Mouse (Mus musculus) thymus, postnatal 14 days (tissue): ENCODE measurements around the gene Egfl8.

Experiments used
- DNase-seq: peaks from one replicate; pipeline ENCODE4 v3.0.0; 2021

Gene Egfl8

DNA sequence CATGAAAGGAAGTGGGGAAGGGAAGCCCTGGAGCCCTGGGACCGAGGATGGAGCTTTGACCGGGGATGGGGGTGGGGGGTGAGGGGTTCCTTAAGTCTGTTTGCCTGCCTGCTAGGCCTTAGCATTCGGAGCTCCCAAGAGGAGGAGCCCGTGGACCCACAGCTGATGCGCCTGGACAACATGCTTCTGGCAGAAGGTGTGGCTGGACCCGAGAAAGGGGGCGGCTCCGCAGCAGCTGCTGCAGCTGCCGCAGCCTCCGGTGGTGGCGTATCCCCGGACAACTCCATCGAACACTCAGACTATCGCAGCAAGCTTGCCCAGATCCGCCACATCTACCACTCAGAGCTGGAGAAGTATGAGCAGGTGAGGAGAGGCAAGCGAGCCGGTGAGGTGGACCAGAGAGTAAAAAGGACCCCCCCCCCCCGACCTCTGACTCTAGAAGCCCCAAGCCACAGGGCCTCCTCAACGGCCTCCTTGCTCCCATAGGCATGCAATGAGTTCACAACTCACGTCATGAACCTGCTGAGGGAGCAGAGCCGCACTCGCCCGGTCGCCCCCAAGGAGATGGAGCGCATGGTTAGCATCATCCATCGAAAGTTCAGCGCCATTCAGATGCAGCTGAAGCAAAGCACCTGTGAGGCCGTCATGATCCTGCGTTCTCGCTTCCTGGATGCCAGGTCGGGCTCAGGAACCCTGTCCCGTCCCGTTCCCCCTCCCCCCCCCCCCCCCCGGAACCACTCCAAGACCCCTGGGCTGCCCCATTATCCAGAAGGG, 21.8 kb downstream of the Egfl8 start:
- DNase-seq = no peak

DNA sequence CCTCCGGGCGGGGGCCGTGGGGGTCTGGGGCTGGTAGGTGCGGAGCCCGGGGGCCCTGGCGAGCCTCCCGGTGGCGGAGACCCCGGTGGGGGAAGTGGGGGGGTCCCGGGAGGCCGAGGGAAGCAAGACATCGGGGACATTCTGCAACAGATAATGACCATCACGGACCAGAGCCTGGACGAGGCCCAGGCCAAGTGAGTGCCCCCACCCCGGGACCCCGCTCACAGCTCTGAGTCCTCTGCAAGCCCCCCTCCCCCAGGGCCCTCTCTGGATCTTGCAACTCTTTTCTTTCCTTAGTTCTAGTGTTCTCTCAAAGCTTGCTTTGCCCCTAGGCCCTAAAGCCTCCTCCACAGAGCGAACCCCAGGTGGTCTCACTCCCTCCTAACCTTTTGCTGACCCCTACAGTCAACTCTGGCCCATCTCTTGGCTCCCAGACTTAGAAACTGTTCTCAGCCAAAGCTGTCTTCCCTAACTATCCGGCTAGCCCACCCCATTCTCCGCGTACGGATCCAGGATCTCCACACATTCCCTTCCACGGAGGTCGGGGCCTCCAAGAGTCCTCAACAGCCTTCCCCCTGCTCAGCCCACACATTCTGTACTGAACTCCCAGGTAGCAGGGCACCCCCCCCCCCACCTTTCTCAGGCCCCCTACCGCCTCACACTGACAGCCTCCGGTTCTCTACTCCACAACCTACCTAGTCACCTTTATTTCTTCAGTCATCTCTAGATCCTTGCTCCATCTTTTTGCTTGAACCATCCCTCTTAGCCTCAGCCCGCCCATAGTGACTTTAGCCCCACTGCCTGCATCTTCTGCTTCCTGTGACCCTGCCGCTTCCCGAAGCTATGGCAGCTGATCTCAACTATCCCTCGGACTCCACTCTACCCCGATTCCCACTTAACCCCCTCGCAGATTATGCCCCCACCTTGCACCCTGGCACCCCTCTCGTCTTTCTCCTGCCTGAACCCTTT, 22.9 kb downstream of the Egfl8 start:
- DNase-seq = peak; percentile 40

DNA sequence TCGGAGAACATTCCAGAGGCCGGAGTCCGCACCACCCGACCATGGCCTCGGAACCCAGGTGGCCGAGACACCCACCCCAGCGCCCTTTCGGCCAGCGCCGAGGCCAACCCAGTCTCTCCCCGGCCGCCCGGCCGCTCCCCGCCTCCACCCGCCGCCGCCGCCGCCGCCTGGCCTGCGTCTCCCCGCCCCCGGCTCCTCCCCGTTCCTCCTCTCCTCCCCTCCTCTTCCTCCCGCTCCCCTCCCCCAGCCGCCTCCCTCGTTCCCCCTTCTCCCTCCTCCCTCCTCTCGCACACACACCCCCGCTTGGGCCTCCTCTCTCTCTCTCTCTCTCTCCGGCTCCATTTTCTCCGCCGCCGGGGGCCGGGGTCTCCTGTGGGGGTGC, 23.8 kb downstream of the Egfl8 start:
- peak; percentile 97 for DNase-seq

- DNase-seq = peak; percentile 60
Observed at GRCm38 (mm10) chr17:34591029-34591993, 24.5 kb downstream of the Egfl8 start, which contains the start of gene Pbx2. Gene Pbx2, plus strand, starts transcription at chr17:34591266.

DNA sequence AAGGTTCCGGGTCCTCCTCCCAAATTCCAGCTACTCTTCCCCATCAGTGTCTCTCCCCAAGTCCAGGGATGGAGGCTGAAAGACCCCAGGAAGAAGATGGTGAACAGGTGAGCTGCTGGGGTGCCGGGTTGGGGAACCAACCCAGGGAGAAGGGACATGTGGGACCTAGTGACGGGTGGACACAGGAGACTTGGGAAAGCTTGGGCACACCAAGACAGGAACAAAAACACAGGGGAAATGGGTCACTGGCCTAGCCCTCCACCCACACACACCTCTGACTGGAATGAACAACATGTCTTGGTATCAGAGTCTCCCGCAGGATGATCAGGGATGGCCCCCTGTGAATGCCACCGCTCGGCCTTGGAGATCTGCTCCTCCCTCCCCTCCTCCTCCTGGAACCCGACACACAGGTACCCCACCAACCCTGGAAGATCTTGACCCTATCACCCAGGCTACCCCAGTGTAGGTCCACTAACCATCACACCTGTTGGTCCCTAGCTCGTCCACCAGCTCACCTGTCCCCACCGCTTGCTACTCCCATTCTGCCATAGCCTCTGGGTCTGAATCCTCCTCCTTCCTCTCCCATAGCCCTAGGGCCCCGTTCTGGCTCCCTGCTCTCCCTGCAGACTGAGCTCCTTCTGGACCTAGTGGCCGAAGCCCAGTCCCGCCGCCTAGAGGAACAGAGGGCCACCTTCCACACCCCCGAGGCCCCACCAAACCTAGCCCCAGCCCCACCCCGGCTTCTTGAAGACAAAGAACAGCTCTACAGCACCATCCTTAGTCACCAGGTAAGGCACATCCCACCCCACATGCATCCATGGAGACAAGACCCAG, 25.4 kb downstream of the Egfl8 start:
- peak; percentile 53 for DNase-seq

GRCm38 (mm10) chr17:34589681-34590101, 26.1 kb downstream of the Egfl8 start, which contains the start of gene Gpsm3:
Gene Gpsm3, plus strand, starts transcription at chr17:34589806.
- DNase-seq = peak; percentile 85

- peak; percentile 47 for DNase-seq
Observed at GRCm38 (mm10) chr17:34589206-34589605, 26.6 kb downstream of the Egfl8 start.

DNA sequence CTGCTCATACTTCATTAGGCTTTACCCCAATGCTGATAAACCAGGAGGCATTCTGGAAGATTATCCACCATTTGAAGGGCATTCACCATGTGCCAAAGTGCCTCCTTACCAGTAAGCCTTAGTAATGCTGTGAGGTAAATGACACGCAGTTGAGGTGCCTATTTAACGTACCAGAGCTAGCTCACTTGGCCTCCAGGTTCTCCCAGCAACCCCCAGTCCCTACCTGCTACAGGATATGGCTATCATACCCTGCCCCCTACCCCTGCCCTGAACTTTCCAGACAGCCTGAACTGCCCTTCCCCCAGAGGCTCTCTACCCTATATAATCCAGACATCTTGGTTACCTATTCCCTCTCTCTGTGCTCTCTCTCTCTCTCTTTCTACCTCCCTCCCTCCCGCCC, 27.0 kb downstream of the Egfl8 start:
- DNase-seq = peak; percentile 53

DNA sequence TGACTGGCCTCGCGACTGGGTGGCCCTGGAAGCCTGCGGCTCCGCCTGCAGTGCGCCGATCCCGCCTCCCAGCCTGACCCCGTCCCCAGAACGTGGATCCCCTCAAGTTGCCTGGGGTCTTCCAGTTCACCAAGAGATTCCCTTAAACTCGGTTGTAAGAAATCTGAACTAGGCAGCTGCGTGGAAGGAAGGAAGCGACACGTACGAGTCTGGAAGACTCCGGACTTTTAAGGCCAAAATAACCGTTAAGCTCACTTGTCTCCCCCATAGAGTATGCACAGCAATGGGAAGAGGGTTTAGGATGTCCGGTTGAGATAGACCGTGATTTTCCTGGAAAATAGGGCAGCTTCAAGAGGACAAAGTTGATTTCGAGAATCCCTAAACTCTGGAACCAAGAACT, 28.0 kb downstream of the Egfl8 start:
- DNase-seq = no peak

DNA sequence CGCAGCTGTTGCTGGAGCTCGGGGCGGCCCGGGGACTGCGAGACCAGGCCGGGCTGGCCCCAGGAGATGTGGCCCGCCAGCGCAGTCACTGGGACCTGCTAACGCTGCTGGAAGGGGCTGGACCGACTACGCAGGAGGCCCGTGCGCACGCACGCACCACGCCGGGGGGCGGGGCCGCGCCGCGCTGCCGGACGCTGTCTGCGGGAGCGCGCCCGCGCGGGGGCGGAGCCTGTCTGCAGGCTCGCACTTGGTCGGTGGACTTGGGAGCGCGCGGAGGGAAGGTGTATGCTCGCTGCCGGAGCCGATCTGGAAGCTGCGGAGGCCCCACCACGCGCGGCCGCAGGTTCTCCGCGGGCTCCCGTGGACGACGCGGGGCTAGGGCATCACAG, 28.4 kb downstream of the Egfl8 start:
- peak; percentile 99 for DNase-seq

GRCm38 (mm10) chr17:34586796-34587422, 28.9 kb downstream of the Egfl8 start:
- peak; percentile 93 for DNase-seq

DNA sequence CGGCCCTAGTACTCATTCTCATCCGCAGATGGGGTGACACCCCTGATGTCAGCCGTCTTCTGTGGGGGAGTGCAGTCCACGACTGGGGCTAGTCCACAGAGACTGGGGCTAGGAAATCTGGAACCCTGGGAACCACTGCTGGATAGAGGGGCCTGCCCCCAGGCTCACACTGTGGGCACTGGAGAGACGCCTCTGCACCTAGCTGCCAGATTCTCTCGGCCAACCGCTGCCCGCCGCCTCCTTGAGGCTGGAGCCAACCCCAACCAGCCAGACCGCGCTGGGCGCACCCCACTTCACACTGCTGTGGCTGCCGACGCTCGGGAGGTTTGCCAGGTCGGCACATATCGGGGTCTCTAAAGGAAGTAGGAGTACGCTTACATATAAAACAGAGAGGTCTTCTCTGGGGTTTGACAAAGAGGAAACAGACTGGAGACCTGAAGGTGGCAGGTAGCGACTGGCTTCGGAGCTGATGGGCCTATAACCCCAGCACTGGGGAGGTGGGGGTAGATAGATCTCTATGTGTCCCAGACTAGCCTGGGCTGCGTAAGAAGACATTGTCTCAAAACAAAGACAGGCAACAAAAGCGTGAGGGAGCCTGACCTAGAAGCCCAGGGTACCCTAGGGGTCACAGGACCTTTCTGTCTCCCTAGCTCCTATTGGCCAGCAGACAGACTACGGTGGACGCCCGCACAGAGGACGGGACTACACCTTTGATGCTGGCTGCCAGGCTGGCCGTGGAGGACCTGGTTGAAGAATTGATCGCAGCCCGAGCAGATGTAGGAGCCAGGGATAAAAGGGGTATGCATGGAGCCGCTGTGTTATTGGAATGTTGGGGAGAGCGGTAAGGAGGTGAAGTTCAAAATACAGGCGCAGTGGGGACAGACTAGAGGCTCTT, 29.6 kb downstream of the Egfl8 start:
- no peak for DNase-seq

DNA sequence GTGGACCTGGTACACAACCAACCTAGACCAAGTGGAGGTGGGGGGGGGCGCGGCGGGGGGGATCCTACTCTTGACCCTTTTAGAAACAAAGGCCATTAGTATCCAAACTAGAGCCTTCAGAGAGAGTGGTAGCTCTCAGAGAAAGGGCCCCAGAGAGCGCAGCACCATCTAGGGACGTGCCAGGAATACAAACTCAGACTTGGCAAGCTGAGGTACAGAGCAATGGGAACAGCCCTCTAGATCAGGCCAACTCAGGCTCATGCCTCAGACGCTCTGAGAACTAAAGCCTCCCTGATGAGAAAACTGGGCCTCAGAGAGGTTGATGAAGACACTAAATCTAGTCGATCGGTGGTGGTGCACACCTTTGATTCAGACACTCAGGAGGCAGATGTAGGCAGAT, 30.6 kb downstream of the Egfl8 start:
- DNase-seq = no peak

DNA sequence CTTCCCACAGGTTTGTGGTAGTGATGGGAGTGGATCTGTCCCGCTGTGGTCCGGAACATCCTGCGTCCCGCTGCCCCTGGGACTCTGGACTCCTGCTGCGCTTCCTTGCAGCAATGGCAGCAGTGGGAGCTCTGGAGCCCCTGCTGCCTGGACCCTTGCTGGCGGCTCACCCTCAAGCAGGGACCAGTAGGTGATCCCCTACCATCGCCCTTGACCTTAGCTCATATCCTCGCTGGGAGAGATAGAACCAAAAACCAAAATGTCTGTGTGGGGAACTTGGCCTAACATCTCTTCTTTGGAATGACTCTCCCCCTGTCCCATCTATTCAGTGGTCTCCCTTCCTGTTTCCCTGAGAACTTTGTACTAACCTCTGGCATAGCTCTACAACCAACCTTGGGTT, 32.0 kb downstream of the Egfl8 start:
- no peak for DNase-seq

DNA sequence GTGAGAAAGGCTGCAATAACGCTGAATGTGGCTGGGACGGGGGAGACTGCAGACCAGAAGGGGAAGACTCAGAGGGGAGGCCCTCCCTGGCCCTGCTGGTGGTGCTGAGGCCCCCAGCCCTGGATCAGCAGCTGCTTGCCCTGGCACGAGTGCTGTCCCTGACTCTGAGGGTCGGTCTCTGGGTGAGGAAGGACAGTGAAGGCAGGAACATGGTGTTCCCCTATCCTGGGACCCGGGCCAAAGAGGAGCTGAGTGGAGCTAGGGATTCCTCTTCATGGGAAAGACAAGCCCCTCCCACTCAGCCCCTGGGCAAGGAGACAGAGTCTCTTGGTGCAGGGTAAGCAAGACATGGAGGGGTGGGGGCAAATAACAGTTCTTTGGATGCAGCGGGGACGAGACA, 32.4 kb downstream of the Egfl8 start:
- no peak for DNase-seq

DNA sequence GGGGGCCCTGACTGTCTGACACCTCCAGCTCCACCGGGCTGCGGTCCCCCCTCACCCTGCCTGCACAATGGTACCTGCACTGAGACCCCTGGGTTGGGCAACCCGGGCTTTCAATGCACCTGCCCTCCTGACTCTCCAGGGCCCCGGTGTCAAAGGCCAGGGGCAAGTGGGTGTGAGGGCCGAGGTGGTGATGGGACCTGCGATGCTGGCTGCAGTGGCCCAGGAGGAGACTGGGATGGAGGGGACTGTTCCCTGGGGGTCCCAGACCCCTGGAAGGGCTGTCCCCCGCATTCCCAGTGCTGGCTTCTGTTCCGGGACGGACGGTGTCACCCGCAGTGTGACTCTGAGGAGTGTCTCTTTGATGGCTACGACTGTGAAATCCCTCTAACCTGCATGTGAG, 33.2 kb downstream of the Egfl8 start:
- no peak for DNase-seq

DNA sequence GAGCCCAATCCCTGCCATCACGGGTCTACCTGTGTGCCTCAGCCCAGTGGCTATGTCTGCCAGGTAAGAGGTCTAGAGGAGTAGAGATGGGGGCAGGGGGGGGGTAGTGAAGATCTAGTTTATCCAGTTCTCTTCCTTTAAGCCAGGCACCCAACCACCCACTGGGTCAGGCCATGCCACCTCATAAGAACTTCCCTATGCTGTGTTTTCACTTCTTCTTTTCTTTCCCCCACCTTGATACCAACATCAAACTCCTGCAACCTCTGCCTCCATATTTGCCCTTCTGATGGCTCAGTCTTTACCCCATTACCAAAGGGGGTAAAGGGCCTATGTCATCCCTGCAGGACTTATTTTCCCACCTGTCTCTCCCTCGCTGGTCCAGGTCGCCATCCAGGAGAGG, 37.7 kb downstream of the Egfl8 start:
- DNase-seq = no peak

- no peak for DNase-seq
Observed at GRCm38 (mm10) chr17:34576577-34576976, 39.2 kb downstream of the Egfl8 start.

DNA sequence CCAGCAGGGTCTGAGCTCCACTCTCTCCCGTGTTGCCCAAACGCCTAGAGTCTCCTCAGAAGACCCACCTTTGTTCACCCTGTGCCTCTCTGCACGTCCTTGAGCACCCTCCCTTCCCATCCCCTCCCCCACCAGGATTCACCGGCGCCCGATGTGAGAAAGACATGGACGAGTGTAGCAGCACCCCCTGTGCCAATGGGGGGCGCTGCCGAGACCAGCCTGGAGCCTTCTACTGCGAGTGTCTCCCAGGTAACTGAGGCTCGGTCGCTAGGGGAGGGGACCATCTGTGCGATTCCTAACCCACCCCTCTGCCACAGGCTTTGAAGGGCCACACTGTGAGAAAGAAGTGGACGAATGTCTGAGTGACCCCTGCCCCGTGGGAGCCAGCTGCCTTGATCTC, 43.4 kb downstream of the Egfl8 start:
- no peak for DNase-seq

DNA sequence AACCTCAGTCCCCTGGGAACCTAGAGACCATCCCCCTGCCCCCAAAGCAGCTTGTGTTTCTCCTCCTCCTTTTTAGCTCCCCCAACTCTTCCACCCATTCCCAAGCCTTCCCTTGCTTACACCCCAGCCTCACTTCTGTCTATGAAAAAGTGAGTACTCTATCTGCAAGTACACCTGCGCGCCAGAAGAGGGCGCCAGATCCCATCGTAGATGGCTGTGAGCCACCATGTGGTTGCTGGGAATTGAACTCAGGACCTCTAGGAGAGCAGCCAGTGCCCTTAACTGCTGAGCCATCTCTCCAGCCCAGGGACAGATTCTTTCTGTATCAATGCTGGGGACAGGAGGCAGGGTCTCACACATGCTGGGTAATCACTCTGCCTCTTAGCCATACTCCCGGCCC, 43.9 kb downstream of the Egfl8 start:
- DNase-seq = peak; percentile 45
